17 mouse cellular contexts compared by ENCODE assay signal in the genomic region with DNA sequence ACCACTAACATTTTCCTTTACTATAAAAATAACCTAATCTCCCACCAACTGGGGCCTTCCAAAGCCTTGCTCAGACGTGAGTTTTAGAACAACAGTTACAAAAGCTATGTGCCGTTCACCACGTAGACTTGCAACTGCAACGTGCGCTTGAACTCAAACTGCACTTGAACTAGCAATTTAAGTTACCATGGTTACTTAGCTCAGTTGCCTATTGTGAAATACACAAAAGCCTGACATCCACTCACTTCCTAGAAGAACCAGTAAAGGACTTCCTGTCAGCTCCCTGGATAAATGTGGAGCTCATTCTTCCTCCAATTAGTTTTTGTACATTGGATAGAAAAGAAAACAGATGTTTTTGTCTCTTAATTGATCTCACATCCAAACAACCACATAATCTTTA.
DNase-seq lines count a peak whose midpoint lies in the region; ATAC-seq and TF ChIP-seq lines count a peak whose summit lies in the region.
"Had no signal": no experiment of that assay in that cellular context is flagged by ENCODE, and none has a peak within 500 bp of the region (broad histone marks: within the 10 kb centered on the region; RNA-seq: fewer than 3 reads in every experiment).

No protein-coding gene starts in this region.

- no peak for TF ChIP-seq CTCF in midbrain, postnatal 0 days (IDR thresholded peaks at IDR 0.05)
- TF ChIP-seq CTCF in hindbrain, postnatal 0 days (IDR thresholded peaks at IDR 0.05; ENCODE audit: low read depth), result no peak

- H3K4me3 ChIP-seq in midbrain, embryonic 11.5 days (ENCODE audit: low read depth, low read length), result no peak overlapping the region
- no peak overlapping the region for H3K4me3 ChIP-seq in midbrain, postnatal 0 days (ENCODE audit: low read depth, low read length)
- H3K4me3 ChIP-seq in forebrain, embryonic 11.5 days (ENCODE audit: low read depth, low read length), result no peak overlapping the region
- H3K4me3 ChIP-seq in hindbrain, postnatal 0 days (ENCODE audit: low read length), result no peak overlapping the region
- H3K4me3 ChIP-seq: embryonic facial prominence, embryonic 13.5 days; limb, embryonic 13.5 days had no signal

- ATAC-seq in midbrain, embryonic 11.5 days (ENCODE audit: low FRiP score), result peak; percentile 80
- ATAC-seq in midbrain, postnatal 0 days (ENCODE audit: low FRiP score), result no peak
- peak; percentile 92 for ATAC-seq in forebrain, embryonic 11.5 days (replicated peaks; ENCODE audit: low FRiP score)
- ATAC-seq in hindbrain, postnatal 0 days, result no peak
- ATAC-seq: Patski had no signal

- peaks cover 7% of the 10 kb centered on the region; the same call in 1 of the 2 replicates for H3K27me3 ChIP-seq in midbrain, embryonic 11.5 days (ENCODE audit: control insufficient read depth, insufficient read depth, low read length)
- H3K27me3 ChIP-seq in midbrain, postnatal 0 days (ENCODE audit: insufficient read depth, low read length), result no peaks in the 10 kb centered on the region
- H3K27me3 ChIP-seq in forebrain, embryonic 11.5 days (ENCODE audit: control insufficient read depth, insufficient read depth, low read length), result peaks cover 20% of the 10 kb centered on the region; the same call in 1 of the 2 replicates
- H3K27me3 ChIP-seq in hindbrain, postnatal 0 days (ENCODE audit: insufficient read depth, low read length), result no peaks in the 10 kb centered on the region
- H3K27me3 ChIP-seq: CH12.LX; embryonic facial prominence, embryonic 13.5 days; limb, embryonic 13.5 days; Patski had no signal

- no peak for DNase-seq in midbrain, embryonic 11.5 days (ENCODE audit: low spot score, missing footprints)
- DNase-seq in midbrain, postnatal 0 days (ENCODE audit: low spot score), result no peak
- no peak for DNase-seq in forebrain, embryonic 11.5 days (ENCODE audit: low spot score)
- peak; percentile 12 for DNase-seq in hindbrain, postnatal 0 days (ENCODE audit: low spot score)
- DNase-seq in retina, embryonic 14.5 days (ENCODE audit: low spot score), result peak; percentile 15
- DNase-seq in gastrocnemius, postnatal 25 days, result no peak
- no peak for DNase-seq in right cerebral cortex, postnatal 10 days (ENCODE audit: low spot score in 2 of 2)
- DNase-seq: adrenal gland, postnatal 14 days; cerebellum, adult 2 months; layer of hippocampus, postnatal 36 days; spleen, adult 18-20 months had no signal

- no peak overlapping the region for H3K4me2 ChIP-seq in midbrain, embryonic 11.5 days
- H3K4me2 ChIP-seq in midbrain, postnatal 0 days (ENCODE audit: low read depth, low read length, poor library complexity, severe bottlenecking), result no peak overlapping the region
- peak overlapping the region; percentile 13; the same call in 1 of the 2 replicates for H3K4me2 ChIP-seq in forebrain, embryonic 11.5 days (ENCODE audit: low read depth, low read length, severe bottlenecking)
- H3K4me2 ChIP-seq in hindbrain, postnatal 0 days (ENCODE audit: low read depth, low read length), result no peak overlapping the region
- H3K4me2 ChIP-seq: embryonic facial prominence, embryonic 13.5 days; heart, embryonic 11.5 days; limb, embryonic 13.5 days had no signal

- 34% methylated on average over 5 of the region's 5 CpGs for WGBS in midbrain, embryonic 11.5 days
- WGBS in midbrain, postnatal 0 days, result 10% methylated on average over 5 of the region's 5 CpGs
- whole genome bisulfite sequencing in forebrain, embryonic 11.5 days, result 6% methylated on average over 5 of the region's 5 CpGs
- 20% methylated on average over 5 of the region's 5 CpGs for WGBS in hindbrain, postnatal 0 days

- H3K36me3 ChIP-seq in midbrain, embryonic 11.5 days (ENCODE audit: control insufficient read depth, insufficient read depth, low read length), result no peaks in the 10 kb centered on the region
- no peaks in the 10 kb centered on the region for H3K36me3 ChIP-seq in midbrain, postnatal 0 days (ENCODE audit: insufficient read depth, low read length)
- H3K36me3 ChIP-seq in forebrain, embryonic 11.5 days (ENCODE audit: control insufficient read depth, insufficient read depth, low read length), result no peaks in the 10 kb centered on the region
- H3K36me3 ChIP-seq in hindbrain, postnatal 0 days (ENCODE audit: insufficient read depth, low read length), result no peaks in the 10 kb centered on the region

- no peak overlapping the region for H3K9ac ChIP-seq in midbrain, embryonic 11.5 days (ENCODE audit: low read length)
- no peak overlapping the region for H3K9ac ChIP-seq in midbrain, postnatal 0 days (replicated peaks; ENCODE audit: low read length, poor library complexity, severe bottlenecking)
- no peak overlapping the region for H3K9ac ChIP-seq in forebrain, embryonic 11.5 days (ENCODE audit: low read length)
- H3K9ac ChIP-seq in hindbrain, postnatal 0 days (replicated peaks; ENCODE audit: low read length), result no peak overlapping the region
- H3K9ac ChIP-seq: embryonic facial prominence, embryonic 13.5 days; limb, embryonic 13.5 days had no signal

- no peaks in the 10 kb centered on the region for H3K9me3 ChIP-seq in midbrain, embryonic 11.5 days (ENCODE audit: control insufficient read depth, low read length)
- H3K9me3 ChIP-seq in midbrain, postnatal 0 days (ENCODE audit: low read length), result no peaks in the 10 kb centered on the region
- H3K9me3 ChIP-seq in forebrain, embryonic 11.5 days (ENCODE audit: control insufficient read depth, low read length), result no peaks in the 10 kb centered on the region
- H3K9me3 ChIP-seq in hindbrain, postnatal 0 days (ENCODE audit: low read length), result no peaks in the 10 kb centered on the region
- H3K9me3 ChIP-seq: embryonic facial prominence, embryonic 13.5 days; limb, embryonic 13.5 days had no signal

- H3K4me1 ChIP-seq in midbrain, embryonic 11.5 days (ENCODE audit: control insufficient read depth, insufficient read depth, low read length), result no peaks in the 10 kb centered on the region; the same call in 1 of the 2 replicates
- no peaks in the 10 kb centered on the region for H3K4me1 ChIP-seq in midbrain, postnatal 0 days (ENCODE audit: insufficient read depth, low read length)
- no peaks in the 10 kb centered on the region for H3K4me1 ChIP-seq in forebrain, embryonic 11.5 days (replicated peaks; ENCODE audit: control insufficient read depth, insufficient read depth, low read length)
- H3K4me1 ChIP-seq in hindbrain, postnatal 0 days (ENCODE audit: insufficient read depth, low read length), result peaks cover 5% of the 10 kb centered on the region; the same call in 1 of the 2 replicates

- no peak overlapping the region for H3K27ac ChIP-seq in midbrain, embryonic 11.5 days (ENCODE audit: low read depth, low read length)
- H3K27ac ChIP-seq in midbrain, postnatal 0 days (ENCODE audit: low read depth, low read length), result no peak overlapping the region
- H3K27ac ChIP-seq in forebrain, embryonic 11.5 days (ENCODE audit: low read depth, low read length), result no peak overlapping the region
- H3K27ac ChIP-seq in hindbrain, postnatal 0 days, result no peak overlapping the region
- H3K27ac ChIP-seq: embryonic facial prominence, embryonic 13.5 days; kidney, postnatal 0 days; limb, embryonic 13.5 days had no signal

Comparison
In these comparisons a context has a peak if more than half of its experiments do, and no peak if none do; other contexts are left out.
1. ATAC-seq: peak in midbrain, embryonic 11.5 days (single experiment) and forebrain, embryonic 11.5 days (single experiment); none in midbrain, postnatal 0 days (single experiment) and hindbrain, postnatal 0 days (single experiment).
2. DNase-seq: peak in hindbrain, postnatal 0 days (single experiment) and retina, embryonic 14.5 days (single experiment); none in midbrain, embryonic 11.5 days (single experiment), midbrain, postnatal 0 days (single experiment), forebrain, embryonic 11.5 days (single experiment), gastrocnemius, postnatal 25 days (single experiment) and right cerebral cortex, postnatal 10 days (0 of 2).